Mouse (Mus musculus) ovary, postnatal 10 days (tissue): Measurements from ENCODE around the gene Gm26897.

Experiments
- DNase-seq: peaks from one replicate; pipeline ENCODE4 v3.0.0; 2022; ENCODE audit warnings: low spot score

Gene Gm26897

DNA sequence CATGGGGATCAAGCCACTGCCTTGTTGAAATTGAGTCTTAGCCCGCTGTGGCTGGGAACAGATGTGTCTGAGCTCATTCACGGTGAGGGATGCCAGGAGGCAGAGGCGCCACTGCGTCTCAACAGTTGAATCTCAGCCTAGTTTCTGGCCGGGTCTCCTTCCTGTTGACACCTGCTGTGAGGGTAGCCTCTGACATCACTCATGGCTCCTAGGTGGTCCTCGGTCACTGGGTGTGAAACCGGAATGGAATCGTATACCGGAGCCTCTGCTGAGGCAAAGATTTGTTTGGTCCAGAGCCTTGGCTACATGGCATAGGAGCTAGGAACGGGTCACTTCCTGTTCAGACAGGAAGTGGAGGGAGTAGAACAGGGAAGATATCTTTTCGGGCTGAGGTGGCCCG, at the start of gene Gm26897:
TSS of gene Gm26897 (plus strand) at position 74 of the 400 bp plus-strand sequence.
- no peak for DNase-seq

GRCm38 (mm10) chr5:111687370-111687769, 46.4 kb upstream of the Gm26897 start:
- no peak for DNase-seq

GRCm38 (mm10) chr5:111688584-111688983, 45.1 kb upstream of the Gm26897 start:
- DNase-seq = no peak

DNA sequence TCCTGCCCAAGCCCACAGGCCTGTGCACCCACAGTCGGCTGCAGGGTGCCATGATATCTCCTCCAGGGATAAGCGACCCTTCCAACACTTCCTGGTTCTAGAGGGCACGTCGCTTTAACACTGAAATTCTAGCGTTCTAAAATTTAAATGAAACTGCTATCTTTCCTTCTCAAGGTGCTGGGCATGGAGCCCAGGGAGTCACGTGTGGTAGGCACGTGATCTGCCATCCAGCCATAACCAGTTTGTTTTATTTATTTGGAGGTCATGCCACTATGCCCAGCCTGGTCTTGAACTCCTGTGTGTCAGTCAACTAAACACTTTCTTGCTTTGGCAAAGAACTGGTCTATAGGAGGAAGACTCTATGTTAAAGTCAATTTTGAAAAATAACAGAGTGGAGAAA, 35.7 kb upstream of the Gm26897 start:
- DNase-seq = no peak

GRCm38 (mm10) chr5:111699711-111700303, 33.9 kb upstream of the Gm26897 start:
- DNase-seq = no peak

DNA sequence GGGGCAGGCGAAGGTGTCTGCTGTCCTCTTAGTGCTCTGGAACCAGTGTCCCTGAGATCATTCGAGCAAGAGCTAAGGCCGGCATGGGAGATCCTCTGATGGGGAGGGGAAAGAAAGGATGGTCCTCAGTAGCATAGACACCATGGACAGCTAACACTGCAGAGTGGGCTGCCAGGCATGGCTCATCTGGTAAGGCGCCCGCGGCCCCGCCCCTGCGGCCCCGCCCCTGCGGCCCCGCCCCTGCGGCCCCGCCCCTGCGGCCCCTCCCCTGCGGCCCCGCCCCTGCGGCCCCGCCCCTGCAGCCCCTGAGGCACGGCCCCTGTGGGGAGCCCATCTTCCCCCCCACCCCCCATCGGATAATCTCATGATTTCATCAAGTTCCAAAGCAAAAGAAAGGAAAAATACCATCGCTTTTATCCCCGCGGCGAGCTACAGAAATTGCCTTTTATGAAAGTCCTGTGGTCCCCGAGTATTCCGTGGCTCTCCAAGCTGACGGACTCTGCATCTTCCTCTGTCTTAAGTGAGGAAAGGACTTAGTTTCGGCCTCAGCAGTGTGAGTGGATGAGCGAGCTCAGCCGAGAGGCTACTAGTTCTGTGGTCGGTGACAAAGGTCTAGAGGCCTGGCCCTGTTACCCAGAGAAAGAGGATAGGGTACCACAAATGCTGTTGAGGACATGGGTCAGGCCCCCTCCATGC, 31.9 kb upstream of the Gm26897 start:
- no peak for DNase-seq

- no peak for DNase-seq
These were observed 30.1 kb upstream of the Gm26897 start for GRCm38 (mm10) chr5:111703586-111703985.

DNA sequence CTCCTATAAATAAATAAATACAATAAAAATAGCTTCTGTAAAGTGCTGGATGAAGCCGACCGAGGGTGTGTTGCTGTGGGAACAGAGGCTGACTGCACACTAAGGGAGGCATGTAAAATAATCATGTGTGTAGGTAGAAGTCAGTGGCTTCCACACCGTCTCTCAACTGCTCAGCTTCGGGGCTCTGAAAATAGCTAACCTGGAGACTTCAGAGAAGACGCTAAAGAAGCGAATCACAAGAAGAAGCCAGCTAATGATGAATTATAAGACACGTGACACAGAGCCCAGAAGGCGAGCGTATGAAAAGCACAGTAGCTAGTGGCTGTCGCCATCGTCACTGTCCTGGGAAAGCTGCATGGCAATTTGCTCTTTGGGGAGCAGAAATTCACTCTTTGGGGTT, 29.4 kb upstream of the Gm26897 start:
- no peak for DNase-seq

DNA sequence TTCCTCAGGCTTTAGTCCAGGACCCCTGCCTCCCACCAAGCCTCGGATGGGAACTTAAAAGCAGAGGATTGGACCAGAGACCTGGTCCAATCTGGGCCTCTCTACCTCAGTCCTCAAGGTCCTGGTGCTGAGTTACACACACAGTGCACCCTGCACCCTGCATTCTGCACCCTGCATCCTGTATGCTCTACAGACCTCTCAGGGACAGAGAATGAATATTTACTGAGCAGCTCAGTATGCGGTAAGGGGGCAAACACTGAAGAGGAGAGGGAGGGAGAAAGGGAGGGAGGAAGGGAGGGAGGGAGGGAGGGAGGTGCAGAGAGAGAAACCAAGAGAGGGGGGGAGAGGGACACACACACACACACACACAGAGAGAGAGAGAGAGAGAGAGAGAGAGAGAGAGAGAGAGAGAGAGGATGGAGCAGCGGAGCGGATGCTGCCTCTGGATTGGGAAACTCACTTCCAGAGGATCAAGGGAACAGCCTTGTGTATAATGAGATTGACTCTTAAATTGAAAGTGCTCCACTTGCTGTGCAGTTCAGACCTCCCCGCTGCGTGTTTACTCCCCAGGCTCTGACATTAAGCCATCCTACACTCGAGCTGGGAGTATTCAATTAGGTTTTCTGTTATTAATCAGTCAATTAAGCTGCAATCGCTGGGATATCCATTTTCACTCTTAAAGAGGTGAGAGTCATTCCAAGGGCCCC, 24.4 kb upstream of the Gm26897 start:
- no peak for DNase-seq

DNA sequence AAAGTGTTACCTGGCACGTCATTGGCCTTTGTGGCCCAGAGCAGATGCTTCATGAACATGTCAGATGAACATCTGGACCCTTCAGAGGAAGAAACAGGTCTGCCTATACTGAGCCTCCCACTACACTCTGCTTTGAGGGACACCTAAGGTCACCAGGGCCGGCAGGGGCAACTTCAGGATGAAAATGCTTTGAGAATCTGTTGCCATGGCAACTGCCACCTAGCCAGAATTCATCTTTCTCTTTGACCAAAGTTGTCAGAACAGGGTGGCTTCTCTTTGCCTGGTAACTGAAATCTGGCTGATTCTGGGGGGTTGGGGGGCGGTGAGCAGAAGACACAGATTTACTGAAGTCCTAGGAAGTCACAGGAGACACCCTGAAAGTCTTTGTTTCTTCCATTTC, 14.7 kb upstream of the Gm26897 start:
- no peak for DNase-seq

GRCm38 (mm10) chr5:111720726-111721125, 13.0 kb upstream of the Gm26897 start:
- DNase-seq = no peak

- no peak for DNase-seq
These were observed 9.0 kb upstream of the Gm26897 start for GRCm38 (mm10) chr5:111724713-111725112.

DNA sequence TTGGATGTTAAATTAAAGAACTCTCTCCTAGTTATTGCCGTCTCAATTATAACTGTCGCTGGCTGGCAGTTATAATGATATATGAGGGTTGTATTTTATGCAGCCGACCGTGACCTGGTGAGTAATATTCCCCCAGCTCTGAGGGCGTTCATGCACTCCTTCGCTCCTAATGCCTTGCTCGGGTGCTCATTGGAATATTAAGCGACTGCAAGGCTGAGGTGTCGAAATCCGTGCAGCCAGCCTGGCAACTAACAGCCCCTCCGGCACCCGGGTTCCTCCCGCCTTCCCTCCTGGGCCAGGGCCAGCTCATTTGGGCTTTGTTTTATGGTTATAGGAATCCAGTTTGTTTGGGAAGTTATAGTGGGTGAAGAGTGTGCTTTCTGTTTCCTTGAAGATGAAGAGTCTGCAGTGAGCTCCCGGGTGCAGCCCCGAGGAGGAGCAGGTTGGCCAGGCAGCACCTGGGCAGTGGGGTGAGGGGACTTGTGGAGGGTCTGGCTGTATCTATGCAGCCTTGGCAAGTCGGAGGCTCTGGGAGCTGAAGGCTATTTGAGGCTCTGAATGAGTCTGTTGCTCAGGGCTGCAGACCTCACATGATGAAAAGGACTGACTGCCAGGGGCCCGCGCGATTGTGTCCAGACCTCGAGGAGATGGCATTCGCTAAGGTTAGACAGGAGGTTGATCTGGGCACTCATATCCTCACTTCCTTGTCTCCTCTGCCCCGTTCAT, 8.4 kb upstream of the Gm26897 start:
- DNase-seq = no peak

GRCm38 (mm10) chr5:111728411-111728810, 5.3 kb upstream of the Gm26897 start:
- DNase-seq = no peak

- DNase-seq = no peak
These were observed 3.1 kb upstream of the Gm26897 start for GRCm38 (mm10) chr5:111730560-111731167.

GRCm38 (mm10) chr5:111732194-111732593, 1.5 kb upstream of the Gm26897 start:
- no peak for DNase-seq

DNA sequence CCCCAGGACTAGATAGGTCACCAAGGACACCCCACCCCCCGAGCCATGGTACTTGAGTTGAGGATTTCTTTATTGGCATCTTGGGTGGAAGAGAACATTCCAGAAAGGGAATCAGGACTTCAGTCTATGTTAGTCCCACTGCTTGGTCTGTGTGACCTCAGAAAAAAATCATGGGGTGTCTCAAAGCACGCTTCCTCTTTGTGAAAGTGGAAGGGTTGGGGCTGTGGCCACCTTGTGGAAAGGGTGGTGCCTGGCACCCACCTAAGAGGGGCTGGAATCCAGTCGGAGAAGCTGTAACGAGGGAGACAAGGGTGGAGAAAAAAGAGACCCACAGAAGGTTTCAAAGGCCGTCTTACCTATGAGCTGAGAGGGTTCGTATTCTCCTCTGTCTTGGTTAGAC, 5.8 kb downstream of the Gm26897 start:
- DNase-seq = no peak

DNA sequence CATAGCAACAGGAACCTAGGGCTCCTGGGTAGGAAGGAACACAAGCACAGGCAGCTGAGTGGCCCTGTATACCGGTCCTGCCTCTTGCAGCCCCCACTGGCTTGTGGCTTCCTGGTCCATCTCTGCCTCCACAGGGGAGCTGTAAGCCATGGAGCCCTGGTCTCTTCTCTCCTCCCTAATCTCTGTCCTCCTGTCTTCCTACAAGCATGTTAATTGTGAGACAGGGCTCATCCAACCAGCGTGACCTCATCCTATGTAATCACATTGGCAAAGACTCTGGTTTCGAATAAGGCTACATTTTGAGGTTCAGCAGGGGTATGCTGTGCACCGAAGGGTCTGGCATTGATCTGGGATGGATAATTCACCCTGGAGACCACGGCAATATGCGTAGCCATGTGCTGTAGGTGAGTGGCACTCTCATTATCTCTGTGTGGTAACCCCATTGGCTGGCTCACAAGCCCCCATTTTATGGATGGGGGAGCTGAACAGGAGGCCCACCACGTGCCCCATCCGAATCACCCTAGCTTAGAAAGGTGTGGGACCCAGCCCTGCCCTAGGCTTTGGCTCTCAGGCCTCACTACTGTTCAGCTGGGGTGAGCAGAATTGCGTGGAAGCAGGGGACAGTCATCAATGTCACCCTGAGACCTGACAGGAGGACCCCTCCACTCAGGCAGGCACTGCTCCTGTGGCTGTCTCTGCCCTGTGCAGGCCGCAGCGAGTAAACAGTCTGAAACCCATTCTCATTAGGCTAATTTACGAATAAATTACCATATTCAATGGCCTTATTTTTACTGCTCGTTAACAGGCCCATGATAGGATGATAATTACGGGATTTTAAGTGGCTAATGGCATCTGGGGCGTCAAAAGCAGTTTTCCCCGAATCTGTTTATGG, 6.9 kb downstream of the Gm26897 start:
- no peak for DNase-seq

DNA sequence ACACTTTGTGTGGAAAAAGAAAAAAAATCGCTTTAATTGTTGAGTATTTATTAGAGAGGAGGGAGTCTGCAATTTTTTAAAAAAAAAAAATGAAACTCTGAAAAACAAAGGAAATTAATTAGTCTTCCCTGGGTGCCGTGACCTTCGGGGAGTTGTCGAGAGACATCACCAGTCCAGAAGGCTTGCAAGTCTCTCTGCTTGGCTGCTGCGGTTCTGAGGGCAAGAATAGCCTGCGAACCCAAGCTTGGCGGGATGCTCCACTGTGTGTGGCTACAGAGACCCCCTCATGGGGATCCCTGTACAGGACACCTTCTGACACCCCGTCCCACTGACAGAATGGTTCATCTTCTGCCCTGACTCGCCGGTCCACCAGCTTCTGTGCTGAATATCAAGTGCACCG, 7.6 kb downstream of the Gm26897 start:
- DNase-seq = no peak

- DNase-seq = no peak
These were observed 8.7 kb downstream of the Gm26897 start for GRCm38 (mm10) chr5:111742290-111742898.

DNA sequence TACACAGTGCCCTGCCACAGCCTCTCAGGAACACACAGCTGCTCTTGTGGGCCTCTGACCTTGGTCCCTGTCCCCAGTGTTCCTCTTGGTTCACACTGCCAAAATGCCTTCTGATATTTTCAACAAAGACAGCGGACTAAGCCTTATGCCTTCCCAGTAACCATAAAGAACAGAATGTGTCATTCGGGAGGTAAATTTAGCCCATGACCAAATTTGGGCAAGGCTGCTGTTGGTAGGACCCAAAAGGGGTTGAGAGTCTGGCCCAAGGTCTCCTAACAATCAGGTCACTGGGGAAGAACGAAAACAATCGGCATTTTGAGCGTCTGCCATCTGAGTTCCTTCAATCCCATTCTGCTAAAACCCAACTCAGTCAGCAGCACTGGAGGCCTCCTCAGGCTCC, 15.9 kb downstream of the Gm26897 start:
- no peak for DNase-seq
